Mouse (Mus musculus) erythroblast, embryonic 14.5 days (primary cell): ENCODE data around the gene Mybpc1.

Experiments used
- GATA1 ChIP-seq: IDR thresholded peaks from 2 replicates; pipeline ENCODE4 v1.6.1; 2012; ENCODE audit warnings: low read length, inconsistent platforms, mixed read lengths
- TAL1 ChIP-seq: IDR thresholded peaks from 3 replicates; pipeline ENCODE4 v1.6.1; 2012; ENCODE audit warnings: low read length, inconsistent platforms, mixed read lengths

- TF ChIP-seq GATA1: no peak
- TF ChIP-seq TAL1: no peak
Observed at GRCm38 (mm10) chr10:88574115-88574635, 30.8 kb downstream of the Mybpc1 start.
